Mouse (Mus musculus) brain, adult 2 months (tissue): ENCODE measurements around the gene Atpaf1.
A peak's percentile ranks its signal among the peaks of the same experiment; 100 is the strongest.

ENCODE experiments used
- DNase-seq: peaks from one replicate; pipeline ENCODE4 v3.0.0; 2011; ENCODE audit warnings: low read depth, low spot score

Gene Atpaf1

DNA sequence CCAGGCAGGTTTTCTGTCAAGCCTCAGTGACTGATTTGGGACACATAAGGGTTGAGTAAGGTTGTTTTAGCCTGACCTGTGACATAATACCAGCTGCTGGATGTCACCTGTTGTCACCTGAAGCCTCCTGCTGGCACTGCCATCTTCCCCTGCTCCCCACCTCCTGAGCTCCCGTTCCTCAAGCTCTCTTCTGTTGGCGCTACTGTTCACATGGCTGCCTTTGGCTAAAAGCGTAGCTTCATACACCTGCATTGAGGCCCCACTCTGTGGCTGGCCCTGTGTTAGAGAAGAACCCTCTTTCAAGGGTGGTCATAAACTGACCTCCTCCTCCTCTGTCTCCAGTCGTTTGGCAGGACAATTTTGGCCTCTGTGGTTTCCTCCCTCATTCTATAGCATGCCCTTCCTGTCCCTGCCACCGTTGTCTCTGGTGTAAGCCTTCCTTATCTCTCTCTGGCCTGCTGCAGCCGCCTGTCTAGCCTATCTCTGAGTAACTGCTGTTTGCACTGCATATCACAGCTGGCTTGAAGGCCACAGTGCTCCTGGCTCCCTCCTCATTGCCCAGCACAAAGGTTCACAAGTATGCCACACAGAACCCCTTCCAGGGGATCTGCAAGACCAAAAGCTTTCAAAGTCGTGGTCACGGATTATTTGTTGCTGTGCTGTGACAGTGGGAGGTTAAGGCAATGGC lies 64.5 kb downstream of the Atpaf1 start:
- no peak for DNase-seq

DNA sequence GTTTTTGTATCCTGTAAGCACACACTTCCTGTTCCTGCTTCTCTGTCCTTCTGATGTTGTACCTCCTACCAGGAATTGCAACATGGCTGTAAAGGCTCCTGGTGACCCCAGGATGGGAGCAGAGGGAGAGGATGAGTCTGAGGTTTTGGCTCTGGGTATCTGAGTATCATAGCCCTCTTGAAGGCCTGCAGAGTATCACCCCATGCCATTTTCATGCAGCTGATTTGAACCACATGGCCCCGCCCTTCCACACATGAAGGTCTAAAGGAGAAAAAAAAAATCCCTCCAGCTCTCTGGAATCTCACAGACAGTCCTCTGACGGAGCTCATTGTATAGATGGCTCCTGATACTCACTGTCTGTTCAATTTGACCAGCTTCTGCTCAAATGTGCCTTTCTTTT lies 65.5 kb downstream of the Atpaf1 start:
- DNase-seq = no peak

DNA sequence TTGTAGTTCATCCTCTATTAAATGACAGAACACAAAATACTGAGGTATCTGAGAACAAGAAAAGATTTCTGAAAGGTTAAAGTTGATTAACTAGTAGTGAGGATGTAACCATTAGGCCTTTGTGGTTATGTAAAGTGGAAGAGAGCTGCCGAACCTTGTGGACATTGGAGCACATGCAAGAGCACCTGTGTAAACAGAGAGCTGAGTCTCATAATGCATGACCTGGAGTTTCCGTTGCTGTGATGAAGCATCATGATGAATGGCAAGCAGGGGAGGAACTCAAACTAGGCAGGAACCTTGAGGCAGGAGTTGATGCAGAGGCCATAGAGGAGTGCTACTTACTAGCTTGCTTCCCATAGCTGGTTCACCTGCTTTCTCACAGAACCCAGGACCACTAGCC lies 66.0 kb downstream of the Atpaf1 start:
- no peak for DNase-seq

DNA sequence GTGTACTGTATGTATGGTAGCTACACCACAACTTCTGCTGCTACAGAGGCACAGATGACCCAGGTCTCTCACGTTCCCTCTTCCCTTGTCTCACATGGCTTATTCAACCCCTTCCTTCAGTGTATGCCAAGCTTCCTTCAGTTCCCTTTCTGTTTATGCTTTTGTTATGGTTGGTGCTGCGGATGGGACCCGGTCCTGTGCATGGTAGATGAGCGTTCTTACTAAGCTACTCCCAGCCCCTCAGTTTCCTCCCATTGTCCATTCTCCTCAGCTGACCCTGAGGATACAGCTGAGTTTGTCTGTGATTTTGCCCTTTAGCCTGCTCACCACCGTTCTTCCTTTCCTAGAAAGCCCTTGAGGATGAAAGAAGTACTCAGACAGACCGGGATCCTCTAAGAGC lies 67.0 kb downstream of the Atpaf1 start:
- no peak for DNase-seq

DNA sequence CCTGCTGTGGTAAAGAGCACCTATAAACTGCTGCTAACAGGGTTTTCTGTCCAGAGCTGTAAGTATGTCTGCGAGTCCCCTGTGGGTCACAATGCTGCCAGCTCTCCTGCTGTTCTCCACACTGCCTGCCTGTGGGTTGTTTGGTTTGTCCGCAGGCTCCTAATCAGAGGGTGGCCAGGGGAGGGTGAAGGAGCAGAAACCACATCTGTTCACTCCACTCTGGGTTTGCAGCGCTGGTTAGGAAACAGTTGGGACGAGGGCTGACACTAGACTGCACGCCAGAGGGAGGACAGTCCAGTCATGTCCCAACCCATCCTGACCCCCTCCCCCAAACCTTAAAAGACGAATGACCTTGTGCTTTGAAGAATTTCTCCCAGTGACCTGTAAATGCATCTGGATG lies 70.5 kb downstream of the Atpaf1 start:
- DNase-seq = no peak

DNA sequence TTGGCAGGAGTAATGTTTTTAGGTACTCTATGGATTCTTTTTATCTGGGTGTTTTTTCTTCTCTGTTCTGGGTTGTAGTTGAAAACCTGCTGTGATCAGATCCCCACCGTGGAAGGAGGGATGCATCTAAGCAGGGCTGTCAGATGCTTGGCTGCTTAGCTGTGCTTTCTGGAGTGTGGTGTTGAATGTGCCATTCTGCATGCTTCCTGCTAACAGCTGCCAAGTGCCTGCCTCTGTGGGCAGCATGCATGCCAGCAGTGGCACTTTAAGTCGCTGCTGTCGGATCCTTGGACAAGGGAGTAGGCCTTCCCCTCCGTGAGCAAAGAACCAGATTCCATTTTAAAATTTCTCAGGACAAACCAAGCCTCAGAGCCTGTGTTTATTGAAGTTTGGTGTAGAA lies 71.0 kb downstream of the Atpaf1 start:
- DNase-seq = peak; percentile 61

DNA sequence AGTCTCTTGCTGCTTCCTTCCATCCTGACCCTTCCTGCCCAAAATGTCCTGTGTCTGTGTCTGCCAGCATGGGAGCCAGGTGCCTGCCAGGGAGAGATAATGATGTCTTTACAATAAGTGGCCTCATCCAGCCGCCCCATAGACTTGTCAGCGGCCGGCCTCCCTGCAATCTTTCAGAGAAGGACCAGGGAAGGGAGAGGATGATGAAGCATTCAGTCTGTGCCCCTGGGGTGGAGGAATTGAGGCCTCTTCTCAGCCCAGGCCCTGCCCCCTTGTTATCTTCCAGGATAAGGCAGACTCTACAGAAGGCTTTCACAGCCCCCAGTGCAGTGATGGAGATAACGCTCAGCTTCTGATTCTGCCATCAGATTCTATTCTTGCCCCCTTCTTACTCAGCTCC lies 71.7 kb downstream of the Atpaf1 start:
- DNase-seq = no peak

DNA sequence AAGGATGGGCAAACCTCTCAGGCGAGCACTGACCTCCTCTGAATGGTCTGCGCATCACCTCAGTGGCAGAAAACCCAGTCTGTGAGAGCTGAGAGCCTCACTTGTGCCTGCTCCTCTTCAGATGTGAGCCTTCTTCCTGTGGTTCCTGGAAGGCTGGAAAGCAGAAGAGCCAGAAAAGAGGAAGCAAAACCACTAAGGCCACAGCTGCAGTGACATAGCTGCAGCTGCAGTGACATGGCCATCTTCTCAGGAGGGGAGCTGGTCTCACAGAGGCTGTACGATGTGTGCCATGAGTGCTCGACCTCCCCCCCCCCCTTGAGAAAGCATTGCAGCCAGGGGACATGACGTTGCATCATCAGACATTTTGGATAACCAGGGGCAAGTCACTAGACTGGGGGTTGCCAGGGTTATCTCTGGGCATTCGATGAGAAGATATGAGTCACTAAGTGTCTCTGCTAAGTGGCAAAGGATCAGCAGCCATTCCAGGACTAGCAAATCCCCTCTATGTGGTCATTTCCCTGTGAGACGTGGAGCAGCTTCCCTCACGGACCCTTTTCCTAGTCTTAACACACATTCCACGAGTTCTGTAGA lies 72.8 kb downstream of the Atpaf1 start:
- DNase-seq = no peak

DNA sequence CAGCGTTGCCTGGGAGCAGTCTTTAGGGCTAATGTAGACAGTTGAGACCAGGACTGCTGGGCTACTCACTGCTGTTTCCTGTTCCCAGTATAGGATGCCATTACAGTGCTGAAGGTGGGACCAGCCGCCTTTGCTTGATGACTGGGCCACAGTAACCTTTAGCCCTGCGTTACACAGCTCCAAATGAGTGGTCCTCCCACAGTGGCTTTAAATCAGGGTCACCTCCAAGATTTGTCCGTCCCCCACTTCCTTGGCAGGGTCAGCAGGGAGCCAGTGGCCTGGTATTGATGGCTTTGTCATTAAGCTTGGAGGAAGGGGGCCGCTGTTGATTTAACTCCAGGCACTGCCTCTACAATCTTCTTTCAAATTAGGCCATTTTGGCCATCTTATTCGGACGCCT lies 78.7 kb downstream of the Atpaf1 start:
- no peak for DNase-seq

DNA sequence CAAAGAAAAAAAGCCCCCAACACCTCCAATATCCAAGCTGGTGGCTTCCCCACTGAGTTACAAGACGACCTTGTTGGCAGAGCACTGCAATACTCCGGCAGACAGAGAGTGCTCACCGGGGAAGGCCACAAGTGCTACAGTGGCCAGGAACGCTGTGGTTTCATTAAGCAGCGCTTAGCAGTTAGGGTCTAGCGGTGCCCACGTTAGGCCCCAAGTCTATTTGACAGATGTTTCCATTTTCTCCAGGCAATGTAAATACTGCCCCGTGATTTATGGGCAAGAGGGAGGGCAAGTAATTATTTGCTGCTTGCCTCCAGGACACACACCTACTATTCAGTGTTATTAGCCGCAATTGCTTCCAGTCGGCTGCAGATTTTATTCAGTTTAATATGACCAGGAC lies 79.3 kb downstream of the Atpaf1 start:
- DNase-seq = no peak
